Mouse (Mus musculus): ENCODE results near the gene Rbms2.

The Rbms2 gene

GRCm38 (mm10) chr10:128090651-128091563 lies 89.2 kb downstream of the Rbms2 start:
- TF ChIP-seq GATA4 (IDR thresholded peaks at IDR 0.05; ENCODE audit: insufficient replicate concordance, low read length), result no peak

- TF ChIP-seq GATA4 (IDR thresholded peaks at IDR 0.05; ENCODE audit: insufficient replicate concordance, low read length), result no peak
Observed at GRCm38 (mm10) chr10:128089842-128090241, 90.3 kb downstream of the Rbms2 start.

GRCm38 (mm10) chr10:128088181-128088580 lies 91.9 kb downstream of the Rbms2 start:
- peak; percentile 35; the same call in 1 of the 2 replicates for TF ChIP-seq GATA4 (IDR thresholded peaks at IDR 0.05; ENCODE audit: insufficient replicate concordance, low read length)

- TF ChIP-seq GATA4 (IDR thresholded peaks at IDR 0.05; ENCODE audit: insufficient replicate concordance, low read length), result no peak
Observed at GRCm38 (mm10) chr10:128086391-128086790, 93.7 kb downstream of the Rbms2 start.

GRCm38 (mm10) chr10:128084160-128084559 lies 95.9 kb downstream of the Rbms2 start:
- no peak for TF ChIP-seq GATA4 (IDR thresholded peaks at IDR 0.05; ENCODE audit: insufficient replicate concordance, low read length)

- 0 out of 2 replicates have a peak, but pooled peaks have one; percentile 12 for TF ChIP-seq GATA4 (IDR thresholded peaks at IDR 0.05; ENCODE audit: insufficient replicate concordance, low read length)
Observed at GRCm38 (mm10) chr10:128083688-128084087, 96.4 kb downstream of the Rbms2 start.

- TF ChIP-seq GATA4 (IDR thresholded peaks at IDR 0.05; ENCODE audit: insufficient replicate concordance, low read length), result no peak
Observed at GRCm38 (mm10) chr10:128082880-128083421, 97.1 kb downstream of the Rbms2 start, which contains the start of gene Atp5b. TSS of gene Atp5b (plus strand) at chr10:128083273.

- TF ChIP-seq GATA4 (IDR thresholded peaks at IDR 0.05; ENCODE audit: insufficient replicate concordance, low read length), result no peak
Observed at GRCm38 (mm10) chr10:128082477-128082808, 97.7 kb downstream of the Rbms2 start.

GRCm38 (mm10) chr10:128081807-128082476 lies 98.2 kb downstream of the Rbms2 start:
- no peak for TF ChIP-seq GATA4 (IDR thresholded peaks at IDR 0.05; ENCODE audit: insufficient replicate concordance, low read length)

Measured in liver, adult (tissue).